Mouse (Mus musculus) spleen, adult 2 months (tissue): ENCODE data around the gene Ablim1. TPM values are rescaled to one million over a fixed set of nuclear protein-coding genes. Genes with fewer than 3 reads are reported as not detected.

Experiments
- DNase-seq, 2 experiments: peaks; one replicate each; pipeline versions ENCODE4 v3.0.0 to v3.0.0-alpha.2; 2012 to 2021; ENCODE audit warnings: low spot score in 2 of 2, low read depth in 1 of 2
- H3K27ac ChIP-seq: fragments of 200-500 bp; 2 replicates; pipeline ENCODE4 v1.5.1; 2012; ENCODE audit warnings: low read length, inconsistent platforms; ENCODE audit not compliant: insufficient read depth
- H3K27me3 ChIP-seq: fragments of 200-500 bp; 2 replicates; pipeline ENCODE4 v1.6.1; 2012; ENCODE audit warnings: mild to moderate bottlenecking, moderate library complexity, low read length, inconsistent platforms; ENCODE audit not compliant: control insufficient read depth, insufficient read depth
- H3K36me3 ChIP-seq: fragments of 200-500 bp; 2 replicates; pipeline ENCODE4 v1.6.1; 2012; ENCODE audit warnings: mild to moderate bottlenecking, low read length, inconsistent platforms; ENCODE audit not compliant: control insufficient read depth, insufficient read depth
- H3K4me1 ChIP-seq: fragments of 200-500 bp; 2 replicates; pipeline ENCODE4 v1.6.1; 2011; ENCODE audit warnings: inconsistent platforms; ENCODE audit not compliant: control insufficient read depth, insufficient read depth, insufficient read length
- H3K4me3 ChIP-seq: fragments of 200-500 bp; 2 replicates; pipeline ENCODE4 v1.5.1; 2011; ENCODE audit warnings: mild to moderate bottlenecking, inconsistent platforms; ENCODE audit not compliant: insufficient read depth, insufficient read length; ENCODE audit errors: extremely low read depth
- CTCF ChIP-seq: fragments of 200-500 bp; IDR thresholded peaks from 2 replicates; pipeline ENCODE4 v1.5.1; 2011; ENCODE audit warnings: mild to moderate bottlenecking, inconsistent platforms; ENCODE audit not compliant: insufficient read depth, insufficient read length, insufficient replicate concordance; ENCODE audit errors: extremely low read depth
- POLR2A ChIP-seq: fragments of 200-500 bp; IDR thresholded peaks from 2 replicates; pipeline ENCODE4 v1.6.1; 2011; ENCODE audit warnings: low read depth, low read length, inconsistent platforms
- WGBS: fragments of 180-500 bp; shearing (Covaris S2); methylation state at CpG from one replicate; pipeline ENCODE4 v1.1.7; 2018; 5-methylcytosine and 5-hydroxymethylcytosine counted together
- polyA plus RNA-seq: library from polyadenylated mRNA; depleted of rRNA; stranded (reverse); fragments of >200 nt; gene quantifications from 2 replicates; pipeline ENCODE4 v1.2.3, GENCODE M21; 2012

The Ablim1 gene
- polyA plus RNA-seq, 1 experiment: 53.8 TPM

DNA sequence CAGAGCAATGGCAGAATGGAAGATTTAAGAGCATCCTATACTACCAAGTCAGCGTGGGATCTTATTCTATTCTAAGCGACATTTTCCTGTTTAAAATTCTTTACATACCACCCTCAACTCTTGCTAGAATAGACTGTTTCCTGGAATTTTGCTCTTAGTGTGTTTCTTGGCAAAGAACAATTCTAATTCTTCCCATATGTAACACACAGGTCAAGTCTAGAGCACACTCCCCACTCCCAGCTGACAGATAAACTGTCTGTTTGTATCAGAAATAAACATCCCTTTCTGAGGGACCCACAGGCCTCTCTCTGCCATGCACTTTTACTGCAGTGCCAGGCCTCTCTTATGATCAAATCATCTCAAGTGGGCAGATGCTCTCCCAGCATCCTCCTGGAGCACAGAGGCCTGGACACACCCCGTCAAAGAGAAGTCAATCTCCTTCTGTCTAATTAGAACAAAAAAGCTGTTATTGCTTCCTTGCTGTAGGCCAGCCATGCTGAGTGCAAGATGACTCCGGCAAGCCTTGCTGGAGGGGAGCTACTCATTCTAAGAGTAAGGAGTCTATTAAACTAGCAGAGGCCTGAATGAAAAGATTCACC is 211.3 kb downstream of the Ablim1 start:
- Histone ChIP-seq H3K27ac (no peak overlapping the region), H3K4me3 (no peak overlapping the region), H3K4me1 (peaks cover 22% of the 10 kb centered on the region), H3K36me3 (peaks cover 9% of the 10 kb centered on the region; the same call in 1 of the 2 replicates), H3K27me3 (no peaks in the 10 kb centered on the region)
- DNase-seq: no peak
- 79% methylated on average over 4 of the region's 4 CpGs for WGBS
- TF ChIP-seq CTCF: no peak
- TF ChIP-seq POLR2A: no peak

DNA sequence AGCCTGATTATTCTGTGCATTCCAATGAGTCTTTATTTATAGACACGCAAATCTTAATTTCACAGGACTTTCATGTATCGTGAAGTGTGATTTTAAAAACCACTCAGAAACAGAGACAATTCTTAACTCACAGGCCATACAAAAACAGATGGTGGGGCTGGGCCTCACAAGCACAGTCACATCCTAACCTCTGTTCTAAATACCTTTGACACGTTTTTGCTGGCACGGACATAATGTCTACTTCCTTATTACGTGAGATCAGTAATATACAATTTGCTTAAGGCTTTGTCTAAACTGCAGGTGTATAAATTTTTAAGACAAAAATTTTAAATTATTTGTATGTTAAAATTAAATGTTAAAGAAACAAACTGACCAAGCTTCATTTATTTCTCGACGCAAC is 212.7 kb downstream of the Ablim1 start:
- H3K4me3 ChIP-seq: no peak overlapping the region
- no peaks in the 10 kb centered on the region for H3K27me3 ChIP-seq
- H3K36me3 ChIP-seq: peaks cover 7% of the 10 kb centered on the region; the same call in 1 of the 2 replicates
- peaks cover 27% of the 10 kb centered on the region for H3K4me1 ChIP-seq
- H3K27ac ChIP-seq: no peak overlapping the region
- 75% methylated on average over 7 of the region's 7 CpGs for WGBS
- TF ChIP-seq POLR2A (no peak), CTCF (no peak)
- DNase-seq: no peak

DNA sequence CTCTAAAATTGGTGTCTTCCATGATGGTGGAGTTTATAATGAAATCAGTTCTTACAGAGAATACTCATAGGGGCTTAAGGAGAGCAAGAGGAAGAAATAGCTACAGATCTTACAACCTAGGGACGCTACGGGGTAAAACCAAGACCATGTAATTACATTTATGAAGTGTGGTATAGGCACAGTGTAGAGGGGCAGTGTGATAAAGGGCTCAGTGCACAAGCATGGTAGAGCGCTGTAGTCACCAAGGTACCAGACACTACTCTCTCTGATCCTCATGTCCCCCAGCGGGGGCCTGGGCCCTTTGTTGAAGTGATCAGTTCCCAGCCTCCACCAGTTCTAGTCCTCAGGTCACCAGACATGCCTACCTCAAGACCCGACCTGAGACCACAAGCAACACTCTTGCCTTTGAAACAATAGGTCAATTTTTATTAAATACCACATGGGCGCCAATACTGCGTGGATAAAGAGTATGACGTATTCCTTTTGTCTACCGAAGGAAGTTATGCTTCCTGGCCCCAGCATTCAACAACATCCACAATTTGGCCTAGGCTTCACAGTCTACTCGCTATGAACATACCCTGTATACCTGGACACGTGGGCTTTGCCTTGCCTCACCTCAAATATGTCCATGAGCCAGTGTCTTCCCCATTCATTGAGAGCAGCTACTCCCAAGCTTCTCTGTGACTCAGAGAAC is 213.8 kb downstream of the Ablim1 start:
- Histone ChIP-seq H3K27me3 (no peaks in the 10 kb centered on the region), H3K4me1 (peaks cover 22% of the 10 kb centered on the region), H3K36me3 (peaks cover 7% of the 10 kb centered on the region; the same call in 1 of the 2 replicates), H3K27ac (no peak overlapping the region), H3K4me3 (no peak overlapping the region)
- 88% methylated on average over 11 of the region's 11 CpGs for WGBS
- TF ChIP-seq CTCF: no peak
- TF ChIP-seq POLR2A: no peak
- no peak for DNase-seq

DNA sequence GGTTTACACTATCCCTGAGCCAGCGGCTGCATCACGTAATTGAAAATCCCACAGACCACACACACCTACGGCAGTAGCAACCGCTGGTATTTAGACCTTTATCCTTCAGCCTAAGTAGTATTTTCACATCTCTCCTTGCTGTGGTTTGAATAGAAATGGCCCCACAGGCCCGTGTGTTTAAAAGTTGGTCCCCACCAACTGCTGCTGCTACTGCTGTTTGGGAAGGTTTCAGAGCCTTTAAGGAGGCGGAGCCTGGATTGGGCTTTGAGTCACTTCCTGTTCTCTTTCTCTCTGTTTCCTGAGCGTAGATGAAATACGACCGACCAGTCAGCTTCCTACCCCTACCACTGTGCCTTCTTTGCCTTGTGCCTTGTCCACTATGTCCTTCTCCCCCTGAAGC is 214.7 kb downstream of the Ablim1 start:
- Histone ChIP-seq H3K36me3 (peaks cover 5% of the 10 kb centered on the region; the same call in 1 of the 2 replicates), H3K4me1 (peaks cover 20% of the 10 kb centered on the region), H3K27me3 (no peaks in the 10 kb centered on the region), H3K4me3 (no peak overlapping the region), H3K27ac (no peak overlapping the region; the same call in 1 of the 2 replicates)
- no peak for TF ChIP-seq CTCF
- no peak for TF ChIP-seq POLR2A
- DNase-seq: no peak
- 54% methylated on average over 9 of the region's 9 CpGs for WGBS

DNA sequence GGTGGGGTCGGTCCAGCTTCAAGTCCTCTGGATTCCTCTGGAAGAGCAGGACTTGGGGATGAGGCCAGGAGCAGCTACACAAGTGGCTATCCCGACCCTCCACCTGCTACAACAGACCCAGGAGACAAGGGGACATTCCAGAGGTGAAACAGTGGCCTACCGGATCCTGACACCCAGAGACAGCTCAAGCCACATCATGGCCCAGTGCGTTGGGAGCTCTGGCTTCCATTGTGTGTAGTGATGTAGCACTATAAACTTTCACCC is 215.7 kb downstream of the Ablim1 start:
- DNase-seq: no peak
- H3K4me3 ChIP-seq: no peak overlapping the region
- peaks cover 18% of the 10 kb centered on the region for H3K4me1 ChIP-seq
- no peaks in the 10 kb centered on the region for H3K27me3 ChIP-seq
- 0 out of 2 replicates have a peak overlapping the region, but pooled peaks have one; percentile 25 for H3K27ac ChIP-seq
- H3K36me3 ChIP-seq: peaks cover 5% of the 10 kb centered on the region; the same call in 1 of the 2 replicates
- 93% methylated on average over 4 of the region's 4 CpGs for WGBS
- TF ChIP-seq CTCF: no peak
- no peak for TF ChIP-seq POLR2A

DNA sequence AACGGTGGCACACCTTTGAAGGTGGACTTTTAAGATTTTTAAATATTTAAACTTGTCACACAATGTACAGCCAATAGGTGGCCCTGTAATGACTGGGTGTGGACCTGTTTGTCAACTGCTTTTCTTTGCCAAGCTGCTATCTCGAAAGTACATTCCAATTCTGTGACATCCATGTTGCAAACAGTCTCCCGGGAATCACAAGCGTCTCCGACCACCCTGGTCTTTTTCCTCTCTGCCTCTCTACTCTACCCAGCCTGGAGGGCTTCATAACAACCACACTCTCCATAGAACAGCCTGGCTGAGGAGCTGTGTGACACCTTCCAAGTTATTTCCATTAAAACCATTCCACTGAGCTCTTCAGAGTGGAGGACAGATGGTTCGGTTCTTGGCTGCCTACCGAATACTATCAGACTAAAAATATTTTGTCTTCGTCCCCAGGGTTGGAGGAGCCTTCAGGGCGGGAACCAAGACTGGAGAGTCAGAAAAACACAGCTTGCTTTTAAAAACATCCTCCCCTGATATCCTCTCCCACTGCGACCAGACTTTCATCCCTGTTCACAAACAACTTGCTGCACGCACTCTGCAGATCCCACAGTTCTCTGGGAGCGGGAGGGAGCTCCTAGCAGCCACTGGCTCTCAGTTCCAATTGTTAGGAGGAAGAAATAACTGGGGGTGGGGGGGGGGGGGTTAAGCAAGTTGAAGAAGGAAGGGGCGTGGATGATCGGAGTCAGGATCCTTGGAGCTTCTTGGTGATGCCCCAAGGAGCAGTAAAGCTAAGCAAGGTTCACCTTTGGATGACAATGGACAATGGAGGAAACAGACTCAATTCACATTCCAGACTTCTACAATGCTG is 216.3 kb downstream of the Ablim1 start:
- TF ChIP-seq CTCF (no peak), POLR2A (no peak)
- Histone ChIP-seq H3K36me3 (peaks cover 5% of the 10 kb centered on the region; the same call in 1 of the 2 replicates), H3K27me3 (no peaks in the 10 kb centered on the region), H3K4me3 (no peak overlapping the region), H3K4me1 (peaks cover 21% of the 10 kb centered on the region), H3K27ac (0 out of 2 replicates have a peak overlapping the region, but pooled peaks have one; percentile 18)
- WGBS: 72% methylated on average over 14 of the region's 14 CpGs
- DNase-seq: no peak

DNA sequence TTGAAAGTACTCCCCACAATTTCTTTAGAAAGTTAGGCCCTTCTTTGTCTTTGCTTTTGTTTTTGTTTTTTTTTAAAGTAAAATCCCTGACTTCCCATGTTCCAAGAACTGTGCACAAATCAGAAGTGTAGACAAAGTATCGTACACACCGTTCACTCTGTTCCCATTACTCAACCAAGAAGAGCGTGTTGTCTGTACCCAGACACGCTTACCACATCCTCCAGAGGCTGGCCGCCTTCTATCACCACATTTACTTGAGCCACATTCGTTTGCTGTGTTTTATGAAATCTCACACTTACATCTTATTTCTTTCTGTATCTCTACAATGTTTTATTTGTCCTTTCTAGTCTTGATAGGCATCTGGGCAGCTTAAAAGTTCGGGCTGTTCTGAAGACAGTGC is 219.4 kb downstream of the Ablim1 start:
- DNase-seq: no peak
- H3K27me3 ChIP-seq: no peaks in the 10 kb centered on the region
- no peak for TF ChIP-seq POLR2A
- TF ChIP-seq CTCF: no peak
- no peak overlapping the region for H3K27ac ChIP-seq
- peaks cover 33% of the 10 kb centered on the region for H3K4me1 ChIP-seq
- no peak overlapping the region for H3K4me3 ChIP-seq
- H3K36me3 ChIP-seq: peaks cover 3% of the 10 kb centered on the region; the same call in 1 of the 2 replicates
- 57% methylated on average over 7 of the region's 7 CpGs for WGBS
